Mouse (Mus musculus) heart, embryonic 10.5 days (tissue): Measurements from ENCODE around the gene Ascl1. TPM values are rescaled to one million over a fixed set of nuclear protein-coding genes. Genes with fewer than 3 reads are reported as not detected.

ENCODE experiments used
- DNase-seq: peaks from one replicate; pipeline ENCODE4 v3.0.0-alpha.2; 2017; ENCODE audit warnings: low spot score
- H3K27ac ChIP-seq: fragments of 300-500 bp; sonication (generic); 2 replicates; pipeline ENCODE4 v1.5.1; 2016; ENCODE audit warnings: mild to moderate bottlenecking
- H3K27me3 ChIP-seq: fragments of 300-500 bp; sonication (generic); 2 replicates; pipeline ENCODE4 v1.6.1; 2016; ENCODE audit warnings: mild to moderate bottlenecking; ENCODE audit not compliant: poor library complexity, insufficient read depth, severe bottlenecking
- H3K36me3 ChIP-seq: fragments of 300-500 bp; sonication (generic); 2 replicates; pipeline ENCODE4 v1.6.1; 2016; ENCODE audit warnings: mild to moderate bottlenecking, moderate library complexity
- H3K4me1 ChIP-seq: fragments of 300-500 bp; sonication (generic); 2 replicates; pipeline ENCODE4 v1.6.1; 2016; ENCODE audit warnings: mild to moderate bottlenecking
- H3K4me3 ChIP-seq: fragments of 300-500 bp; sonication (generic); 2 replicates; pipeline ENCODE4 v1.5.1; 2016; ENCODE audit warnings: mild to moderate bottlenecking, moderate library complexity
- H3K9me3 ChIP-seq: fragments of 300-500 bp; sonication (generic); 2 replicates; pipeline ENCODE4 v1.6.1; 2016; ENCODE audit warnings: mild to moderate bottlenecking, moderate library complexity
- WGBS: fragments of 180-500 bp; shearing (Covaris S2); methylation state at CpG from one replicate; pipeline ENCODE4 v1.1.7; 2016; 5-methylcytosine and 5-hydroxymethylcytosine counted together
- polyA plus RNA-seq: library from polyadenylated mRNA; unstranded; fragments of >200 nt; fragmentation: Nextera tagmentation; extraction: Ambion mirVana; gene quantifications from 2 replicates; pipeline ENCODE4 v1.2.1, GENCODE M21; 2016

Ascl1 gene
- polyA plus RNA-seq, 1 experiment from 2014 or later = 0.92 TPM

DNA sequence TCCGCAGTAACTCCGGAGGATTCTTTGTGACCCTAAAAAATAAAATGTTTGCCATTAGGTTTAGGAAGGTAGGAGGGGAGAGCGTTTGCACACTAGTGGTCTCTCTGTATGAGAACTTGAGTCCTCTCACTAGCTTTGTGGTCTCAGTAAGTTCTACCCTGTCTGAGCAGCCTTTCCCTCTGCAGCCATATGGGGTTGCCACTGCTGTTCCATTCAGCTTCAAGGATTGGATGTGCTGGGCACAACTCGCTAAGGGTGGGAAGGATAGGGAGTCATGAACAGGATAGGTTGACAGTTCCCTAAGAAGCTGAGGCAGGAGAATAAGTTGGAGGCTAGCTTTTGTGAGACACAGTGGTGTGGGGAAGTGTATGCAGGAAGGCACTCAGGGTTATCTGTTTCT, 716 bp upstream of the Ascl1 start:
- H3K27ac ChIP-seq = no peak overlapping the region
- peaks cover 19% of the 10 kb centered on the region for H3K4me1 ChIP-seq
- WGBS = under 1% methylated on average over 4 of the region's 4 CpGs
- no peaks in the 10 kb centered on the region for H3K36me3 ChIP-seq
- H3K27me3 ChIP-seq = peaks cover 96% of the 10 kb centered on the region
- peak; percentile 64 for DNase-seq
- no peaks in the 10 kb centered on the region for H3K9me3 ChIP-seq
- peak overlapping the region; percentile 70 for H3K4me3 ChIP-seq

GRCm38 (mm10) chr10:87492661-87493551, 554 bp downstream of the Ascl1 start:
- H3K4me1 ChIP-seq = peaks cover 19% of the 10 kb centered on the region
- peak overlapping the region; percentile 70 for H3K4me3 ChIP-seq
- under 1% methylated on average over 81 of the region's 90 CpGs for WGBS
- H3K9me3 ChIP-seq = no peaks in the 10 kb centered on the region
- peak; percentile 78 for DNase-seq
- peaks cover 96% of the 10 kb centered on the region for H3K27me3 ChIP-seq
- no peaks in the 10 kb centered on the region for H3K36me3 ChIP-seq
- H3K27ac ChIP-seq = no peak overlapping the region

GRCm38 (mm10) chr10:87492332-87492660, 1.2 kb downstream of the Ascl1 start:
- no peak for DNase-seq
- Histone ChIP-seq H3K9me3 (no peaks in the 10 kb centered on the region), H3K27ac (no peak overlapping the region), H3K4me1 (peaks cover 19% of the 10 kb centered on the region), H3K4me3 (peak overlapping the region; percentile 70), H3K27me3 (peaks cover 99% of the 10 kb centered on the region), H3K36me3 (no peaks in the 10 kb centered on the region)
- 1% methylated on average over 26 of the region's 26 CpGs for WGBS

DNA sequence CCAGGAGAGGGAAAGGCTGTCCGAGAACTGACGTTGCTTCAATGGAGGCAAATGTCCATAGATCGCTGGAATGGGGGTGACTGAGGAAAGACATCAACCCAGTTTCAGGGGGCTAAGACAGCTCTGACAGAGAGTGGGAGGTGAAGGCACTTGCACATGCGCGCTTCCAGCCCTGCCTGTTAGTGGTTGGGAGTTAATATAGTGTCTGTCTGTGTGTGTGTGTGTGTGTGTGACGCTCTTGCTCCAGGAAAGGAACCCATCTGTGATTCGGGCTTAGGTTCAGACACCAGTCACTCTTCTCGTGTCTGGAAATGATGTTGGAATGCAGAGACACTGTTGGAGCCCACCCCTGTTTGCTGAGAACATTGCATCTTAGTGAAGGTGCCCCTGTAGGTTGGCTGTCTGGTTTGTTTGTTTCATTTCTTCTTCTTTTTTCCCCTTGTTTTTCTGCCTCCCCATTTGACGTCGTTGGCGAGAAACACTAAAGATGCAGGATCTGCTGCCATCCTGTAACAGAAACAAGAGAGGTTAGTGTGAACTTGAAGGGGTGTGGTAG, 1.9 kb downstream of the Ascl1 start:
- no peak overlapping the region for H3K4me3 ChIP-seq
- WGBS = 4% methylated on average over 11 of the region's 11 CpGs
- no peaks in the 10 kb centered on the region for H3K9me3 ChIP-seq
- peaks cover 99% of the 10 kb centered on the region for H3K27me3 ChIP-seq
- no peaks in the 10 kb centered on the region for H3K36me3 ChIP-seq
- DNase-seq = no peak
- H3K27ac ChIP-seq = no peak overlapping the region
- H3K4me1 ChIP-seq = peaks cover 19% of the 10 kb centered on the region

GRCm38 (mm10) chr10:87490328-87490727, 3.1 kb downstream of the Ascl1 start:
- H3K36me3 ChIP-seq = no peaks in the 10 kb centered on the region
- 13% methylated on average over 2 of the region's 2 CpGs for WGBS

DNA sequence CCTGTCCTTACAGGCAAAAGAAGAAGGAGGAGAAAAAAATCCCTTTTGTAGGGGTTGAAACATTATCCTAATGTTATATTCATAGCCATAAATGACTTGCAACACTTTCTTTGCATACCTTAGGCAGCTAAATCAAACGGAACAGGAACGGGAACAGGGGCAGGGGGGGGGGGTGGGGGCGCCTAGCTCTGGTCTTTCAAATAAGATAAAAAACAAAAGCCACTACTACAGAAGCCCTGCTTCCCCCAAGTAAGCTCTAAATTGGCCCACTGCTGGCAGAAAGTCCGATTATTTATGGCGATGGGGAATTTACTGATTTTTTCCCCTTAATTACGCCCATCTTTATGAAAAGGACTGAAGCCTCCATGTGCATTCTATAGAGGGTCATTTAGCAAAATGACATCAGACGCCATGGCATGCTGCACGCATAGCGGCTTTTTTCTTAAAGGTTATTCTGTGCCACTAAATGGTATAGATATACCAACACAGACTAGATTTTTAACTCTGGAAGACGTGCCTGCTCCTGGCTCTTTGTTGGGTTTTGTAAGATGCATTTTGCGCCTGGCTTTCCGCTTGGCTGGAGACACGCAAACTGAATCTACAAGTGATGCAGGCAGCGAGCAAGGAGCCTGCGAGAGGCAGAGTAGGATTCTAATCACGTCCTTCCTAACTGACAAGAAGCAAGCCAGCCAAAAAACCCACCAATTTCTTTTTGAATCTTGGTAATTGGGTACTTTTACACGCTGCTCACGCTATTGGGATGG, 4.0 kb downstream of the Ascl1 start:
- H3K9me3 ChIP-seq = no peaks in the 10 kb centered on the region
- no peak overlapping the region for H3K4me3 ChIP-seq
- peaks cover 99% of the 10 kb centered on the region for H3K27me3 ChIP-seq
- DNase-seq = no peak
- H3K36me3 ChIP-seq = no peaks in the 10 kb centered on the region
- no peak overlapping the region for H3K27ac ChIP-seq
- H3K4me1 ChIP-seq = peaks cover 24% of the 10 kb centered on the region
- 6% methylated on average over 18 of the region's 18 CpGs for WGBS

More at GRCm38 (mm10) chr10:87490328-87490727, 3.1 kb downstream of the Ascl1 start:
- no peaks in the 10 kb centered on the region for H3K9me3 ChIP-seq
- H3K4me1 ChIP-seq = peaks cover 26% of the 10 kb centered on the region
- no peak overlapping the region for H3K27ac ChIP-seq
- peaks cover 99% of the 10 kb centered on the region for H3K27me3 ChIP-seq
- H3K4me3 ChIP-seq = no peak overlapping the region
- no peak for DNase-seq

DNA sequence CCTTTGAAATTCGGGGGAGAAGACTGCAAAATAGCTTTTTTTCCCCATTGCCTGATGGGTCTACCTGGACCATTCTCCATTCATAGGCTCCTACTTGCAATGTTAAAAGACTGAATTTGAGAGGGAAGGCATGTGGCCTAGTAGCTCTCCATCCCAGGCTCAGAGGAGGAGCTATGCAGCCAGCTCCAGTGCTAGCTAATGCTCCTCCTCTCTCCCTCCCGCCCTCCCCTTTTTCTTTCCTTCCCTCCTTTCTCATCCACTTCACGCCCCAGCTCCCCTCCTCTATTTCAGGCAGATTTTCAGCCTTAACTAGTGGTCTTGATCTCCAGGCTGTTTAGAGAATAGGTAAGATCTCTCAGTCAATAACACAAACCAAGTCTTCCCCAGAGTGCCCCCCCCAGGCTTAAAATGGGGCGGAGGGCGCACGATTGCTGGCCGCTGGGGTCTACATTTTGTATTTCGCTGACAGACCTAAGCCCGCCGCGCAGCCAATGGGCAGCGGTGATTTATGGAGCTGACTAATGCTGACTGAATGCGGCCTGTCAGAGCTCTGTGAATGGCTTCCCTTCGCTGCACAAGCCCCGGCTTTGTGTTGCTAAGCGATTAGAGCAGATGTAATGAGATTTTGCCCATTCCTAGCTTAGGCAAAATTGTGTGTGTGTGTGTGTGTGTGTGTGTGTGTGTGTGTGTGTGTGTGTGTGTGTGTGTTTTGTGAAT, 4.9 kb downstream of the Ascl1 start:
- Histone ChIP-seq H3K4me3 (peak overlapping the region; percentile 31; the same call in 1 of the 2 replicates), H3K27ac (no peak overlapping the region), H3K9me3 (no peaks in the 10 kb centered on the region), H3K4me1 (peaks cover 16% of the 10 kb centered on the region), H3K27me3 (peaks cover 93% of the 10 kb centered on the region), H3K36me3 (no peaks in the 10 kb centered on the region)
- WGBS = 2% methylated on average over 16 of the region's 16 CpGs
- no peak for DNase-seq

GRCm38 (mm10) chr10:87485721-87486620, 7.5 kb downstream of the Ascl1 start:
- DNase-seq = no peak

DNA sequence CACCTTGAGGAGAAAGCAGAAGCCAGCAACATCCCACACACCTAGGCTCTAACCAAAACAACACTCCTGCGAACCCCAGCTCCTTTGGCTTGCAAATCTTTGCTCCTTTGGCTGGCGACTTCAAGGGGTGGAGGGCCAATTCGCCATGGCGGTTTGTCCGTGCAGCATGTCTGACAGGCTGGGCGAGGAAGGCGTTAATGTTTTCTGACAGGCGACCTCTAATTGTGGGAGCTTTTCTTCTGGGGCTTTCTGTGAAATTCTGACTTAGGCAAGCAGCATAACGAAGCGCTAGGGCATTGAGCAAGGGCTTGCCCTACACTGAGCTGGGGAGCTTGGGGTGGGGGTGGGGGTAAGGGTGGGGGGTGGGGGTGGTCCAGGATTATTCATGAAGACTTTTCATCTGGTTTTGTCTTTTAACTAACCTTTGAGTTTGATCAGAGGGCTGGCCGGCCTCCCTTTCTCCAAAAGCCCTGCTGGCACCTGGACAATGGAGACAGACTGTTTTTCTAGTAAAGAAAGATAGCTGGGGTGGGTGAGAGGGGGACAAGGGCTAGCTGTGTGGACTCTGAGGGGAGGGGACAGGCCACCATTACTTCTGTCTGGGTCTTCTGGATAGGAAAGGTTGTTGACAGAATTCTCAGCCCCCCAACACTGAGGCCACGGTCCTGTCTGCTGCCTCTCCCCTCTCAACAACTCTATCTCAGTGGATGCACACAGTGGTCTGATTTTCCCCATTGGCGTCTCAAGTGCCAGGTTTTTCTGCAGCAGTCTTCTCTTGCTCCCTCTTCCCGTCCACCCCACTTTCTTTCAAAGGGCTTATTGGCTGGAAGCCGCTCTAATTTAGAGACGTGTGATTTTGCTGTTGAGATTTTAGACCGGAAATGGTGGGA, 8.4 kb downstream of the Ascl1 start:
- Histone ChIP-seq H3K27me3 (peaks cover 79% of the 10 kb centered on the region), H3K4me1 (peaks cover 8% of the 10 kb centered on the region; the same call in 1 of the 2 replicates), H3K27ac (no peak overlapping the region), H3K9me3 (no peaks in the 10 kb centered on the region), H3K36me3 (no peaks in the 10 kb centered on the region), H3K4me3 (no peak overlapping the region)
- 2% methylated on average over 17 of the region's 17 CpGs for WGBS
- no peak for DNase-seq

More at GRCm38 (mm10) chr10:87485721-87486620, 7.5 kb downstream of the Ascl1 start:
- 1% methylated on average over 33 of the region's 33 CpGs for WGBS
- Histone ChIP-seq H3K27me3 (peaks cover 88% of the 10 kb centered on the region), H3K36me3 (no peaks in the 10 kb centered on the region), H3K4me3 (peak overlapping the region; percentile 35), H3K27ac (no peak overlapping the region), H3K9me3 (no peaks in the 10 kb centered on the region), H3K4me1 (peaks cover 8% of the 10 kb centered on the region; the same call in 1 of the 2 replicates)

- Histone ChIP-seq H3K27ac (no peak overlapping the region), H3K4me3 (no peak overlapping the region), H3K36me3 (no peaks in the 10 kb centered on the region), H3K27me3 (peaks cover 17% of the 10 kb centered on the region; the same call in 1 of the 2 replicates), H3K4me1 (no peaks in the 10 kb centered on the region), H3K9me3 (no peaks in the 10 kb centered on the region)
- WGBS = 54% methylated on average over 5 of the region's 5 CpGs
- no peak for DNase-seq
These were observed 15.6 kb downstream of the Ascl1 start for GRCm38 (mm10) chr10:87477895-87478294.

DNA sequence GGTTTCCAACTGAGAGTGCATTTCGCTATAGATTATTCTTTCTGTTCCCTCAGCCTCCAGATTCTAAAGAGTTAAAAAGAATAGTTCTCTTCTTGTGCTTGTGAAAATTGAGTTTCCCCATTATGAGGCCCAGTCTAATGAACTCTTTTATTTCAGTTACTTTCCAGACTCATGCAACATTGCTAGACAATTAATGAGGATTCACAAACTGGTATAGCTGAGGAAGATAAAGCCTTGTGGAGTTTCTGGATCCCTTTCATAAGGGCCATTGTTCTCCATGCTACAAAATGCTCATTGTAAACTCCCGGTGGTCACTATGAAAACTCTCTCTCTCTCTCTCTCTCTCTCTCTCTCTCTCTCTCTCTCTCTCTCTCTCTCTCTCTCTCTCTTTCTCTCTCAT, 18.5 kb downstream of the Ascl1 start:
- Histone ChIP-seq H3K27me3 (no peaks in the 10 kb centered on the region; the same call in 1 of the 2 replicates), H3K9me3 (no peaks in the 10 kb centered on the region), H3K27ac (no peak overlapping the region), H3K36me3 (no peaks in the 10 kb centered on the region), H3K4me3 (no peak overlapping the region), H3K4me1 (no peaks in the 10 kb centered on the region)
- 67% methylated on average over 2 of the region's 2 CpGs for WGBS
- no peak for DNase-seq
